Mouse (Mus musculus): ENCODE results near the gene Tada2b. TPM values are rescaled to one million over a fixed set of nuclear protein-coding genes. Genes with fewer than 3 reads are reported as not detected.

The Tada2b gene
- total RNA-seq, 2 experiments from 2014 or later, result 12.0 to 12.1 TPM

DNA sequence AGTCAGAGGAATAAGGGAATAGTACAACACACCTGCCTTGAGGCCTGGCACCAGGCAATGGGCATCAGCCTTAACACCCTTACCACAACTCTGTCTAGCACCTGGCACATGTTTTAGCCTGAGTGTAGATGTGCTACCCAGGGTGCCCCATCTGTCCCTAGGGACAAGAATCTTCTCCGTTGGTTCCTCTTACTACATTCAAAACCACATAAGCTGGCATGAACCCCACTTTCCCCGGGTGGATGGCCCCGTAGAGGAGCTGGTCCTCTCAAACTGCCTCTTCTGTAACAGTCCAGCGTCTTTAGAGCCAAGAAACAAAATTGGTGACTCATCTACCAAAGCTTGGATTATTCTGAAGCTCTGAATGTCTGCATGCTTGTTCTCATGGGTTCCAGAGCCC, 3.7 kb downstream of the Tada2b start:
- no peak for DNase-seq

GRCm38 (mm10) chr5:36479735-36480134, 4.3 kb downstream of the Tada2b start:
- no peak for DNase-seq

GRCm38 (mm10) chr5:36478540-36479420, 5.3 kb downstream of the Tada2b start:
- DNase-seq, result no peak

DNA sequence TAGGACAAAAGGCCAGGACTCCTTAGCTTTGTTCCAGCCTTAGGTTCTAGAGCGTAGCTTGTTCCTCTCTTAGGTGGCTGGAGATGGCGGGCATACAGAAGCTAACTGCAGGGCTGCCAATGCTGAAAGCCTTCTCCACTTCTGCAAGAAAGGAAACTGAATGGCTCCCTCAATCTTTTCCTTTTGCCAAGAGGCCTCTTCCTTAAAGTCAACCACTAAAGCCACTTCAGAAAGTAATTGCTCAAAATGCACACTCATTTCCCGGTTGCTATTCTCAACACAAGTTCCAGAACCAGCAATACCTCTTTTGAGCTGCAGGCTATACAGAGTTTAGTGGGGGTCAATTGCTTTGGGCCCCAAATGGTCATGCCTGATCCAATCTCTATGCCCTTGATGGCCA, 6.6 kb downstream of the Tada2b start:
- no peak for DNase-seq

DNA sequence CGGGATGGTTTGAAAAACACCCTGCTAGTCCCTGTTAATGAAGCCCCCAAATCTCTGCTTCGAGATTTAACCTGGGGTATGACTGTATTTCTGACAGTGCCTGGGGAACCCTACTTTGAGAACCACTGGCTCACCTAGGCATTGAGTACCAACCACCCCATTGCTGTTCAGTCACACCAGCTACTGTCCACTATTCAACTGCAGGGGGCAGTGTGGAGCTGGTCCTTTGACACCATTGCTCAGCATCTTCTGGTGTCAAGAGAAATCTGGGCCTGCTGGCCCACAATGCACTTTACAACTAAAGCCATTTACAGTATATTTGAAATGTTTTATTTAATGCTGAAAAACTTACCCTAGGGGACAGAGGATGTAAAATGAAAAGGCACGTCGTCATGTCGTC, 9.8 kb downstream of the Tada2b start:
- peak; percentile 73 for DNase-seq

GRCm38 (mm10) chr5:36472876-36473655, 11.0 kb downstream of the Tada2b start:
- no peak for DNase-seq

DNA sequence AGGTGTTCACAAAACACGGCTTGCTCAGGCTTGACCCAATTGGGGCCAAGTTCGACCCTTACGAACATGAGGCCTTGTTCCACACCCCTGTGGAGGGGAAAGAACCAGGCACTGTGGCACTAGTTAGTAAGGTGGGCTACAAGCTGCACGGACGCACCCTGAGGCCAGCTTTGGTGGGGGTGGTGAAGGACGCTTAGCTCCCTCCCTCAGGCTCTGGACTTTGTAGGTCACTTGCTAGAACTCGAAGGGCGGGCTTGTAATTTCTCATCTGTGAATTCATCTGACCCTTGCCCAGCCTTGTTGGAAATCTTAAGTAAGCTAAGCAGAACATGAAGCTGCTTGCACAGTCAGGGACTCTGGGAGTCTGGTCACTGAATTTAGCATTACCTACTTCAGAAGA, 12.9 kb downstream of the Tada2b start:
- no peak for DNase-seq

DNA sequence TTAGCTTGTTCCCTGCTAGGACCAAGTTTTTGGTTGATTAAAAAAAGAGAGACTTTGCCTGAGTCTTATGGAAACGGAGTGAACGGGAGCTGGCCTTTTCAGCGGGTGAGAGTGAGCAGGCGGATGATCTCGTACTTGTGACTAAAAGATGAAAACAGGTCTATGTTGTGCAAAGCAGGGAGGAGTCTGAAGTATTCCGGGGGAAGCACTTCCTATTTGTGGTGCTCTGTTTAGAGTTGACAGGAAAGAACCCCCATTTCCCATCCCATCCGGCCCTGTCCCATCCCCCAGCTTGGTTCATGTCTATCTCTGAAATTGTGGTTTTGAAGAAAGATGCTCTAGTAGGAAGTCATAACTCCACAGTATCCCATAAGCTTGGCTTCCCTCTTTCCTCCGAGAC, 18.2 kb downstream of the Tada2b start:
- DNase-seq, result no peak

- DNase-seq, result peak; percentile 97
Measured at GRCm38 (mm10) chr5:36464709-36465661, 19.1 kb downstream of the Tada2b start, which contains the start of gene Grpel1. Gene Grpel1, plus strand, starts transcription at chr5:36464998.

GRCm38 (mm10) chr5:36463391-36463790, 20.7 kb downstream of the Tada2b start:
- no peak for DNase-seq

DNA sequence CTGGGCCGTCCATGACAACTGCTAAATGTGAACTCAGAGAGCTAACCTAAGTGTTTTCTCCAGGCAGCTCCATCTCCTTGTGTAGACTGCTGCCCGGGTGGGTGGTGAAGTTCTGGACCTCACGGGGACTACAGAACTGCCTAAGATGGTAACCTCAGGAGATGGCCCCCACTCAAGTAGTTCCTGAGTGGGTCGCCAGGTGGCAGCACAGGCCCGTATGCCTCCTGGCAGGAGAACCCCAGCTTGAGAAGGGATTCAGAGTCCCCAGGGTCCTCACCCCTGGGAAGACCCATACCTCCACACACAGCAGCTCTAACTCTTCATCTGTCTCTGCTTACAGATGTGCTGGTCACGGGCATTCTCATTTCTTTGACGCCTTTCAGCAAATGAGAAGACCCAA, 21.3 kb downstream of the Tada2b start:
- DNase-seq, result peak; percentile 85

- DNase-seq, result no peak
Measured at GRCm38 (mm10) chr5:36461231-36461630, 22.9 kb downstream of the Tada2b start.

DNA sequence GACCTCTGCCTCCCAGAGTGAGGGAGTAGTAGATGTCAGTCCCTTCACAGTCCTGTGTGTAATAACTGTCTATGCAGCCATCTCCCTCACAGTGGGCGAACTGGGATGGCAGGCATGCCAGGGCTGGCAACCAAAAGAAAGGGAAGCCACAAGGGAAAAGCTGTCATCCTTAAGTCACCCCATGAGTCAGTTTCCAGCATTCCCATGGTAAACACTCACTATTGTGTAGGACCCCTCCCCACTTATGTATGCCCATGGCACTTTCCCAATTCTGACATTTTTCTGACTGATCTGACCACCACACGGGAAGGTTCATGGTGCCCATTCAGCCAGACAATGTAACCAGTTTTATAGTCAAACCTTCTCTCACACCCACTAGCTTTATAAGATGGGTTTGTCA, 23.4 kb downstream of the Tada2b start:
- DNase-seq, result no peak

GRCm38 (mm10) chr5:36458926-36459325, 25.2 kb downstream of the Tada2b start:
- peak; percentile 34 for DNase-seq

DNA sequence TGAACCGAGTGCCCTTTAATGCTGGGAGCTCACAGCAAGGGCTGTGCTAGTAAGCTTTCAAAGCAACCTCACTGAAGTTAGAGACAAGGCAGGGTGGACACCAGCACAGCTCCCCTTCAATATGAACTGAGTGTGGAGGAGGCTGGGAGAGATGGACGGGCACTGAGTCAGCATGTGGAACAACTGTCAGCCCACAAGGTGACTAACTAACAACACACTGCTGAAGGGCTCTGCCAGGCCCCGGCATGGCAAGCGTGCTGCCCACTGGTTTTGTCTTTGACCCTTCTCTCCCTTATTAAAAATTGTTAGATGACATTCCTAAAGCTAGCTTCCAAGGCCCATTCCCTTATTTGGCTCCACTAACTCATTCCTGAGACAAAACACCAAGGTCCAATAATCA, 26.4 kb downstream of the Tada2b start:
- no peak for DNase-seq

DNA sequence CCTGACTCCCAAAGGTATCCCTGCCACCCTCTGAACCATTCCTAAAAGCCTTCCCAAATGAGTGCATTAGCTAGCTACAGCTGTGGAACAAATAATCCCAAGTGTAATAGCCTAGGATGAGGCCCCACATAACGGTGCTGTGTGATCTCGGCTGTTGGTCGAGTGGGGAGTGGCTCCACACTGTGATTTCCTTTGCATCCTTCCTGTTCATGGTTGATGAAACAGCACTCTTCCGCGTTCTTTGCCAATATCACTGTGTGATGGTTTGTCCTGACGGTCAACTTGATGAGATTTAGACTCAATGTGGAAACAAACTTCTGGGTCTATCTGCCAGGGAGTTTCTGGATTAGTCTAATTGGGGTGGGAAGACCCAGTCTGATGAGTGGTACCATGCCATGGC, 31.3 kb downstream of the Tada2b start:
- no peak for DNase-seq

DNA sequence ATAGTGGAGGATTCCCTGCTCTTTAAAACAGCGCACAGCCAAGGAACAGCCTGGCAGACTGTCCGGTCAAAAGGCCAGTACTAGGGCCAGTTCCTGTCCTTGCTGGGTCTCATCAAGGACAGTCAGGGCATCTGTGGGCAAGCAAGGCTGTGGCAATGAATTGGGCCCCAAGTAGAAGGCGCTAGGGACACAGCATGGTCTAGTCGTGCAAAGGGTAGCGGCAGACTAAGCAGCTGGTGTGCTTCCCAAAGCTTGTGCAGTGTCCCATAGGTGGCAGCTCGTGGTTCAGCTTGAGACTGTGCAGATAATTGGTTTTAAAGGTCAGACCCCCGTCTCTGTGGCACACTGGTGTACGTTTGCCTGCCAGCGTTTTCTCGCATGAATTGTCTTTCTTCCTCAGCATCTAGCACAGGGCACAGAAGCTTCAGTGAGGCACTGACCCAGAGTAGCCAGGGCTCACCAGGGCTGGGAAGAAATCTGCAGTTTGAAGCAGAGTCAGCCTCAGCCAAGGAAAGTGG, 32.2 kb downstream of the Tada2b start:
- no peak for DNase-seq

DNA sequence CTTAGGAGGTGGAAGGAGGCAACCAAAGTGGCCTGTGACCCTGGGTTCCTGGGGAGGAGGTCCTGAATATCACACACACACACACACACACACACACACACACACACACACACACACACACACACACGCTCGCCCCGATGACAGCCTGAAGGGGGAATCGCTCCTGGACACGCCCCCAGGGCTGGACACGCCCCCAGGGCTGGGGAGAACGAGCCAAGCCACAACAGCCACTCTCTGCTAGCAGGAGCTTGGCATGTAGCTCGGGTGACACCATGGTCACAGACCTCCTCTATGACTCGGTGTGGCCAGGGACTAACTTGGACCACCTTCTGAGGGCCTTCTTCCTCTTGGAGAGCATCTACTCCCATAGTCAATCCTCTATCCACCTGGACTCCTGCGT, 33.0 kb downstream of the Tada2b start:
- DNase-seq, result no peak

GRCm38 (mm10) chr5:36449710-36450358, 34.3 kb downstream of the Tada2b start:
- DNase-seq, result no peak

- no peak for DNase-seq
Measured at GRCm38 (mm10) chr5:36447872-36448271, 36.2 kb downstream of the Tada2b start.

- DNase-seq, result no peak
Measured at GRCm38 (mm10) chr5:36446166-36446890, 37.8 kb downstream of the Tada2b start.

Data from gastrocnemius, postnatal 10 days (tissue).